Mouse (Mus musculus): ENCODE measurements around the gene Mecp2. TPM values are rescaled to one million over a fixed set of nuclear protein-coding genes. Genes with fewer than 3 reads are reported as not detected.

Mecp2 gene
- polyA plus RNA-seq, 1 experiment = 10.8 TPM

Other genes starting within 250 kb of the Mecp2 start
- gene Avpr2, start 243.3 kb downstream of the Mecp2 start, polyA plus RNA-seq (2012; ENCODE audit: insufficient read depth, insufficient read length, missing spikeins) = not detected in 2 replicates
- 2.2 and 2.3 TPM in 2 replicates for gene L1cam, start 239.3 kb downstream of the Mecp2 start, polyA plus RNA-seq (2012; ENCODE audit: insufficient read depth, insufficient read length, missing spikeins)
- 0.59 and 1.9 TPM in 2 replicates for gene Arhgap4, start 213.5 kb downstream of the Mecp2 start, polyA plus RNA-seq (2012; ENCODE audit: insufficient read depth, insufficient read length, missing spikeins)
- 90.3 and 104 TPM in 2 replicates for gene Naa10, start 213.4 kb downstream of the Mecp2 start, polyA plus RNA-seq (2012; ENCODE audit: insufficient read depth, insufficient read length, missing spikeins)
- gene Renbp, start 204.5 kb downstream of the Mecp2 start, polyA plus RNA-seq (2012; ENCODE audit: insufficient read depth, insufficient read length, missing spikeins) = 4.6 and 7.4 TPM in 2 replicates
- gene Hcfc1, start 169.0 kb downstream of the Mecp2 start, polyA plus RNA-seq (2012; ENCODE audit: insufficient read depth, insufficient read length, missing spikeins) = 15.7 and 22.4 TPM in 2 replicates
- 41.9 and 67.7 TPM in 2 replicates for gene Irak1, start 111.4 kb downstream of the Mecp2 start, polyA plus RNA-seq (2012; ENCODE audit: insufficient read depth, insufficient read length, missing spikeins)
- not detected in 2 replicates for gene Opn1mw, start 7.9 kb downstream of the Mecp2 start, polyA plus RNA-seq (2012; ENCODE audit: insufficient read depth, insufficient read length, missing spikeins)
- not detected in 2 replicates for gene Tex28, start 32.5 kb upstream of the Mecp2 start, polyA plus RNA-seq (2012; ENCODE audit: insufficient read depth, insufficient read length, missing spikeins)
- gene Tktl1, start 41.9 kb upstream of the Mecp2 start, polyA plus RNA-seq (2012; ENCODE audit: insufficient read depth, insufficient read length, missing spikeins) = not detected in 2 replicates
- 24.7 and 28.9 TPM in 2 replicates for gene Flna, start 114.5 kb upstream of the Mecp2 start, polyA plus RNA-seq (2012; ENCODE audit: insufficient read depth, insufficient read length, missing spikeins)
- 18.7 and 31.6 TPM in 2 replicates for gene Emd, start 119.3 kb upstream of the Mecp2 start, polyA plus RNA-seq (2012; ENCODE audit: insufficient read depth, insufficient read length, missing spikeins)
- 13.0 and 69.4 TPM in 2 replicates for gene Rpl10, start 135.4 kb upstream of the Mecp2 start, polyA plus RNA-seq (2012; ENCODE audit: insufficient read depth, insufficient read length, missing spikeins)
- 45.1 and 49.6 TPM in 2 replicates for gene Taz, start 146.5 kb upstream of the Mecp2 start, polyA plus RNA-seq (2012; ENCODE audit: insufficient read depth, insufficient read length, missing spikeins)
- gene Dnase1l1, start 147.0 kb upstream of the Mecp2 start, polyA plus RNA-seq (2012; ENCODE audit: insufficient read depth, insufficient read length, missing spikeins) = 9.9 and 11.9 TPM in 2 replicates
- gene Atp6ap1, start 161.7 kb upstream of the Mecp2 start, polyA plus RNA-seq (2012; ENCODE audit: insufficient read depth, insufficient read length, missing spikeins) = 84.3 and 85.2 TPM in 2 replicates
- gene Gdi1, start 169.6 kb upstream of the Mecp2 start, polyA plus RNA-seq (2012; ENCODE audit: insufficient read depth, insufficient read length, missing spikeins) = 62.2 and 64.9 TPM in 2 replicates
- 31.9 and 34.9 TPM in 2 replicates for gene Fam50a, start 177.7 kb upstream of the Mecp2 start, polyA plus RNA-seq (2012; ENCODE audit: insufficient read depth, insufficient read length, missing spikeins)
- gene Plxna3, start 193.7 kb upstream of the Mecp2 start, polyA plus RNA-seq (2012; ENCODE audit: insufficient read depth, insufficient read length, missing spikeins) = 0.75 and 1.5 TPM in 2 replicates
- 85.5 and 92.6 TPM in 2 replicates for gene Lage3, start 218.3 kb upstream of the Mecp2 start, polyA plus RNA-seq (2012; ENCODE audit: insufficient read depth, insufficient read length, missing spikeins)
- gene Ubl4a, start 237.9 kb upstream of the Mecp2 start, polyA plus RNA-seq (2012; ENCODE audit: insufficient read depth, insufficient read length, missing spikeins) = 48.6 and 54.3 TPM in 2 replicates
- 6.3 and 7.3 TPM in 2 replicates for gene Slc10a3, start 238.0 kb upstream of the Mecp2 start, polyA plus RNA-seq (2012; ENCODE audit: insufficient read depth, insufficient read length, missing spikeins)